Mouse (Mus musculus): Measurements from ENCODE around the gene Foxn3.

DNA sequence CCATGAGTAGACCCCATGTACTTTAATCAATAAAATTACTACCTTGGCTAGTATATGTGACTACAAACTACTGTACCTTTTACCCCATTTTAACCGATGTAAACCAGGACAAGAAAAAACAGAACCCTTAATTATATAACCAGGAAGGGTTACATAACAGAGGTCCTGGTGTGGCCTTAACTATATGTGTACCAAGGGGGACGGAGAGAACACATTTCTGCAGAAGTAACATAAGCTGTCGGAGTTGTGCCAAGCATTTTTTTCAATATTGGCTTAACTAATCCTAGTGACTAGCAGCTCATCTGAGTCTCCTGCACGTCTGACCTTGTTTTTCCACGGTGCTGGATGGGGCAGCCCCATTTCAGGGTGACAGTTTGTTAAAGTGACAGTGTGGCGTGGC is 315.4 kb downstream of the Foxn3 start:
- no peak for TF ChIP-seq CTCF (IDR thresholded peaks at IDR 0.05; ENCODE audit: extremely low read depth, insufficient read depth, insufficient read length, insufficient replicate concordance)
- no peak for TF ChIP-seq POLR2A (IDR thresholded peaks at IDR 0.05; ENCODE audit: low read depth, low read length)

Measured in spleen, adult 2 months (tissue).